Mouse (Mus musculus) kidney, adult 9 months (tissue): ENCODE results near the gene Atp6v1c2.

Experiments
- DNase-seq: peaks from one replicate; pipeline ENCODE4 v3.0.0; 2022

The Atp6v1c2 gene

DNA sequence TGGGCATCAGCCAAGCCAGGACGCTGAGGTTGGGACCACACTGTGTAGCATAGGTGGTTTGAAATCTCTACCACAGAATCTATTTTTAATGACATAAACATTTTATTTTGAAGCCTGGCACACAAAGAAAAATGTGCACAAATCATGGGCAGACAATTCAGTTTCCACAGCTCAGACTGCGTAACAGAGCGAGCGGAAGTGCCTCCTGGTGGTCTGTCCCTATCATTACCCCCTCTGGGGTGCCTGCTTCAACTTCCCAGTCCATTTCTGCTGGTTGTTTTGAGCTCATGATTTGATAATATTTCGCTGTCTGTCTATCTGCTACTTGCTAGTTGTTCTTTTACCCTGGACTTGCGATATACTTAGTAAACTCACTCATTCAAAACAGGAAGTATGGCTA lies 73.6 kb downstream of the Atp6v1c2 start:
- no peak for DNase-seq

DNA sequence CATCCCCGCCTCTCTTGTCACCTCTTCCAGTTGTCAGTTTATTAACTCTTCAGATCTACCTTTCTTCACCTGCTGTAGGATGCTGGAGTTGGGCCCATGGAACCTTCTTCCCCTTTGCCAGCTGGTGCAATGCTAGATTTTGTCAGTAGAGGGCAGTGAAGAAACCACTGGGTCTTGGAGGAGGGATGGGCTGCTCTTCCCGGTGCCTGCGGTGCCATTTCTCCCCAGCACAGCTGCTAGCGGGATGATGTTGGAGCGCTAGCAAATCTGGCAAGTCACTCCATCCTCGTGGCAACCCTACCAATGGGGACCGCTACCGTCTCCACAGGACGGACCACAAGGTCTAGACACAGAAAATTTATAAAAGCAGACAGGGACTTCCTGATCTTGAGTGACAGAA lies 76.1 kb downstream of the Atp6v1c2 start:
- peak; percentile 66 for DNase-seq

DNA sequence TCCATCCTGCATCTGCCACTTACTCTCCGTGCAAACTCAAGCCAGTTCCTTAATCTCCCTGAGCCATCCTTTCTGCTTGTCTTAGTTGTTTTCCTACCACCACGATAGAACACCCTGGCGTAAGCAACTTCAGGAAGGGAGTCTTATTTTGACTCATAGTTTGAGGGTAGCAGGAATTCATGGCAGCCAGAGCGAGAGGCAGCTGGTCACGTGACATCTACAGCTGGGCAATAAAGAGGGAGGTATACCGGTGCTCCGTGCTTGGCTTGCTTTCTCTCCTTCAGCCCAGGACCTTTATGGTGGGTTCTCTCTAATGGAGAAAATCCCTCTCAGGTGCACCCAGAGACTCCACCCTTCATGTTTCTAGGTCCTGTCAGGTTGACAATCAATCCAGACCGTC lies 78.2 kb downstream of the Atp6v1c2 start:
- DNase-seq = no peak

DNA sequence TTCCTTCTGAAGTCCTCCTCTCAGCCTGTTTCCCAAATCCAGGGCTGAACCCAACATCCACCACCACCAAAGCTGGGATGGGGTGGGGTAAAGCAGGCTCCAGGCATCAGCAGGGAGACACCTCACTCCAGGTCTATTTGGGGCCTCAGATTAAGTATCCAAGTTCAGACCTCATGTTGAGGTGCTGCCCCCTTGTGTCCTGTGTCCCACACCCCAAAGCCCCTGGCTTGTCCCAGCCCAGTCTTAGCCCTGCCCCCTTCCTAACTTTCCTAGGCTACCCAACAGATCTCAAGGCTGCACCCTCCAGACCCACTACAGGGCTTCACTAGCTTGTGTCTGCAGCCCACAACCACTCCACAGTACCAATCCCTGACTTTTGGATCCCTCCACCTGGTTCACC lies 87.1 kb downstream of the Atp6v1c2 start:
- DNase-seq = no peak

DNA sequence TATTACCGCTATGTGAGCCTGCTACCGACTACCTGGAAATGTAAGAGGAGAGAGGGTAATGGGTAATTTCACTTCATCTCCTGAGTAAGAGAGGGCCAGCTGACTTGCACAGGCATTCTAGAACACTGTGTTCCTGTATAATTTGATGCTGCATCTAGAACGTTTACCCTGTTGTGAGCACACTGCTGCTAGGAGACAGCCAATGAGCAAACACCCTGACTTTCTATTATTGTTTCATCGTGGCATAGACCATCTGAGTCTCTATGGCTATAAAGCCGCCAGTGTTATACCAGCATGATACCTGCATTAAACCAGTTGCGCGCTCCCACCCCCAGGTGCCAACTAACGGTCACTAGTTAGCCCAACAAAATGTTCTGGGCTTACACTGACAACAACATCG lies 87.5 kb downstream of the Atp6v1c2 start:
- no peak for DNase-seq

DNA sequence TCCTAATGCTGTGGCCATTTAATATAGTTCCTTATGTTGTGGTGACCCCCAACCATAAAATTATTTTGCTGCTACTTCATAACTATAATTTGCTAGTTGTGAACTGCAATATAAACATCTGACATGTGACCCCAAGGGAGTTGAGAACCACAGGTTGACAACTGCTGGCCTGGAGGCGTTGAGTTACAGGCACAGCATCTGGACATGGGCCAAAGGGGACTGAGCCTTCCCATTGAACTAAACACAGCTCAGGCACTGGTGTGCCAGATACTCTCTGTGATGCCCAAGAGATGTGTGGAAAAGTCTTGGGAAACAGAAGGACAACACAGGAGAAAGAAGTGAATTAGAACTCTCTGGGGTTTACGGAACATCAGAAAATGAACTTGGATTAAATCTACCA lies 88.1 kb downstream of the Atp6v1c2 start:
- DNase-seq = no peak

DNA sequence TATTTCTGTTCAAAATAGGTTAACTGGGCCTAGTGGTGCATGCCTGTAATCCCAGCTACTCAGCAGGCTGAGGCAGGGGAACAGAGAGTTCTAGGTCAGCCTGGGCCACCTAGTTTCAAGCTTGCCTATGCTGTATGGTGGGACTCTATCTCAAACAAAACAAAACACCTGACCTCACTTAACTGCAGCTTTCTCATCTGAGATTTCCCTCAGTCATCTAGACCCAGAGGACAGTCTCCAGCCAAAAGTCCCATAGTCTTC lies 89.8 kb downstream of the Atp6v1c2 start:
- DNase-seq = no peak

DNA sequence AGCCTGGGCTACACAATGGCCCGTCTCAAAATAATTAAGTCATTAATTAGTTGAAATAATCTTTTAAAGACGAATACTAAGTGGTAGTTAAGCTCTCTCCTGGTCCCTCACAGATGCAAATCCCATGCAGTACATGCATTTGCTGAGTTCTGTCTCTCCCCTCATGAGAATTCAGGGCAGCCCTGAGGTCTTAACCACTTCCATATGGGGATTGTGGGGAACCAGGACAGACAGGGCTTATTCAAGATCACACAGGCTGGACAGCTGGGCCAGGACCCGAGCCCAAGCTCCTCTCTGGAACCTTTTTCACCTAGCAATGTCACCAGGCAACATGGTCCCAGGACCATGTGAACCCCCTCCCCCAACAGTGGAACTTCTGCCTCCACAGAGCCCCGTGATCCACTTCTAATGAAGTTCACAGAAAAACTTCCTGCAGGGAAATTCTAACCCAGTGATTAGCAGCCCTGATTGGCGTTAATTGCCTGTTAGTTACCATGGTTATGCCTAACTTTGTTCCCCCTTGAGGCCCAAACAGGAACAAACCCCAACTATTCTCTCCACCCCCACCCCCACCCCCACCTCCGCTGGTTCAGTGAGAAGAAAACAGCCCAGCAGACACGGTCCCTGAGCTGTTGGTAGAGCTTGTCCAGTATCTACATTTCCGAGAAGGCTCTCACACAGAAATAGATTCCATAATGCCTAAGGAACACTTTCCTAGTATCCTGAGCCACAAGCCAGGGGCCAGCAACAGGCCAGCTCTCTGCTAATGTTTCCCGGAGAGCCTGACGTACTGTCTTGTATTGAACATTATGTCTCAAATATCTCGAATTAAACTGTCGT lies 90.4 kb downstream of the Atp6v1c2 start:
- DNase-seq = no peak

DNA sequence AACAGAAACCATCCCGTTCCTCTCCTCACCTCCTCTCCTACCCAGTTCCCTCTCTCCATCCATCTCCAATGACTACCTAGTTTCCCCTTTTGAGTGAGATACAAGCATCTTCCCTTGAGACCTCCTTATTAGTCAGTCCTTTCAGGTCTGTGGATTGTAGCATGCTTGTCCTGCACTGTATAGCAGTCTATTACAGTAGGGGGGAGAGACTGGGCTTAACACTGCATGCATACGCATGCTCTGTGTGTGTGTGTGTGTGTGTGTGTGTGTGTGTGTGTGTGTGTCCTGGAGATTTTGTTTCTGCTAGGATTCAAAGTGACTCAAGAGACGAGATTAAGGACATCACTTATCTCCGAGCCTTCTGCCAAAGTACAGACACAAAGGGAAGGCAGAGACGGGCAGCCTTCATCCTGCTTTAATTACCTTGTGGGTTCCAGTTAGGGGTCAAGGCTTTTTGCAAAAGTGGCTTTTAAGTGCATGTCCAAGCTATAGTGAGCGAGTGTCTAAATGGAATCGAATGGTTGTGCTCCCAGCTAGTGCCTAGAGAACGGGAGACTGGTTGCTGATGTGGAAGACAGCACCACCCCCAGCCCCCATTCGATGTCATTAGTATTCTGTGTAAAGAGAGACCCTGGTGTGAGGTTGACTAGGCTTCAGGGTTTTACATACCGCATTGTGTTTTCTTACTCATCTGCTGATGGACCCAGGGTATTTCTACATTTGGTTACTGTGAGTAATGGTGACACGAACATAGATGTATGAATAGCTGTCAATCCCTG lies 93.4 kb downstream of the Atp6v1c2 start:
- no peak for DNase-seq
